Mouse (Mus musculus) layer of hippocampus, adult 2 months (tissue): ENCODE data around the gene Xrra1. TPM values are rescaled to one million over a fixed set of nuclear protein-coding genes. Genes with fewer than 3 reads are reported as not detected.
"Not testable (repeated sequence)": the region's sequence is repeated elsewhere in the genome, so short reads cannot be mapped to it uniquely, and the experiment has no call there.

ENCODE experiments used
- DNase-seq, 2 experiments: peaks; one replicate each; pipeline ENCODE4 v3.0.0; 2022; ENCODE audit warnings: low spot score in 2 of 2
- H3K27ac ChIP-seq: fragments of 200-600 bp; 2 replicates; pipeline ENCODE4 v1.8.1; 2022
- H3K4me3 ChIP-seq: fragments of 200-600 bp; 2 replicates; pipeline ENCODE4 v1.8.1; 2022; ENCODE audit warnings: mild to moderate bottlenecking
- CTCF ChIP-seq: fragments of 200-600 bp; conservative IDR thresholded peaks from 2 replicates; pipeline ENCODE4 v1.8.1; 2022; ENCODE audit warnings: antibody characterized with exemption, mild to moderate bottlenecking, moderate library complexity
- total RNA-seq, 2 experiments: library from RNA; stranded (reverse); gene quantifications; 2 replicates each; pipeline ENCODE4 v1.2.3; 2021

Xrra1 gene
- total RNA-seq, 2 experiments from 2014 or later, result 1.2 to 1.4 TPM

DNA sequence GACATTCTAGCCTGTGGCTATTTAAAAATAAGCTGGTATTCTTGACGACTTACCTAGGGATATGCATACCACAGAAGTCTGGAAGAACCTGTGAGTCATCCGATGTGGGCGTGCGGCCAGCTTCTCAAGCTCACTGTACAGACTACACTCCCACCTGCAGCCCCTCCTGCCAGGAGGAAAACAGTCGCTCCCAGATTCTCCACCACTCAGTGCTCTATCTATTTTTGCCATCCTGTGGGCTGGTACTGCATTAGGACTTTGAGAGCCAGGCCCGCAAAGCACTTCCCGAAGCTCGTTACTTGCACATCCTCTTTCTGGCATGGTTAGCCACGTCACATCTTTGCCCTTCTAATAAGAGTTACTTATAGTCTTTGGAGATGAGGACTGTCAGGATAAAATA is 88.4 kb downstream of the Xrra1 start:
- Histone ChIP-seq H3K27ac (peak overlapping the region; percentile 82), H3K4me3 (no peak overlapping the region)
- TF ChIP-seq CTCF, result no peak
- peak; percentile 55 to 75 for DNase-seq

GRCm38 (mm10) chr7:99953442-99954098 is 94.7 kb downstream of the Xrra1 start:
- no peak for TF ChIP-seq CTCF
- peak overlapping the region; percentile 71 for H3K27ac ChIP-seq
- no peak overlapping the region for H3K4me3 ChIP-seq
- peak; percentile 42 to 63 for DNase-seq

GRCm38 (mm10) chr7:99954212-99954611 is 95.3 kb downstream of the Xrra1 start:
- TF ChIP-seq CTCF, result no peak
- DNase-seq, result no peak
- peak overlapping the region; percentile 71 for H3K27ac ChIP-seq
- no peak overlapping the region for H3K4me3 ChIP-seq

GRCm38 (mm10) chr7:99956095-99956494 is 97.2 kb downstream of the Xrra1 start:
- Histone ChIP-seq H3K4me3 (no peak overlapping the region), H3K27ac (no peak overlapping the region)
- no peak for TF ChIP-seq CTCF
- DNase-seq, result no peak

DNA sequence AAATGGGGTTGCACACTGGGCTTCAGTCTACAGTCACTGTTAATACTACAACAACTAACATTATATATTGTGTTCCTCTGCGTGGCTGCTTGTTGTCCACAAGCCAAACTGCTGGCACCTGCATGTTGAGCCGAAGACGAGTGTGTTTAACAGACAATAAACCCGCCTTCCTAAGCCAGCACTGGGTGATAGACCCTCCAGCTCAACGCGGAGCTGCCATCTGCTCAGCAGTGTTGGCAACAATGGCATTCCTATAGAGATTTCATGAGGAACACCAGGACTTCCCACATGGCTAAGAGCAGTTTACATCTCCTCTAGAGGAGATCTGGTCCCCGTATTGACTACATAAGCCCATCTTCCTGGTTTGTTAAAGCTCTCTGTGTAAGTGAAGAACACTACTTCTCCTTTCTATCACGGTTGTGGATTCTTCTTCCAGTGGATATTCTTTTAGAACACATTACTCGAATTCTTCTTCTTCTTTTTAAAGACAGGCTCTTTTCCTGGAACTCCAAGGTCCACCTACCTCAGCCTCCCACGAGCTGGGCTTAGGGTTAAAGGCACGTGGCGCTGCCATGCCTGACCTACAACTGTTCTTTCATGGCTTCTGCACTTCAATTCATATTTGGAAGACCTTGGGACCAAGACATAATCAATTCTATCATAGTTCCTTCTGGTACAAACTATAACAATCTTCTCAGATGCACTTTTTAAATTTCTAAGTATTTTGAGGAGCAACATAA is 98.5 kb downstream of the Xrra1 start:
- no peak for TF ChIP-seq CTCF
- peak overlapping the region; percentile 40 for H3K27ac ChIP-seq
- no peak for DNase-seq
- no peak overlapping the region for H3K4me3 ChIP-seq

GRCm38 (mm10) chr7:99960571-99960970 is 101.7 kb downstream of the Xrra1 start:
- H3K4me3 ChIP-seq, DNase-seq, H3K27ac ChIP-seq: not testable (repeated sequence)

DNA sequence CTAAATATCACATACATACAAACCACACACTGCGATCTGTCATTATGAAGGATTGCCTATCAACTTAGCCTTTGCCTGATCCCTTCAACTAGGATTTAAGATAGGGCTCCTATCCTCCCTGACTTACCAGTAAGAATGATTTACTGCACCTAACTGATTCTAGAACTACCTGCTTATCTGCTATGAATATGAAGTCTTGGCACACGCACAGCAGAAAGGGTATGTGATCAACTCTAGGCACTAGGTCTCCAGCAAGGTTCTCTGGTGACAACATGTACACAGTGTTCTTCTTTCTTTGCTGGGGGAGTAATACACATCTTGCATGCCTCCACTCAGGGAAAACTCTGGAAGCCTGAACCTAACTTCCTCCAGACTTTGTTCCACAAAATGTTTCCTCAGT is 102.6 kb downstream of the Xrra1 start:
- DNase-seq, result no peak
- TF ChIP-seq CTCF, result no peak
- Histone ChIP-seq H3K27ac (peak overlapping the region; percentile 76), H3K4me3 (no peak overlapping the region)

DNA sequence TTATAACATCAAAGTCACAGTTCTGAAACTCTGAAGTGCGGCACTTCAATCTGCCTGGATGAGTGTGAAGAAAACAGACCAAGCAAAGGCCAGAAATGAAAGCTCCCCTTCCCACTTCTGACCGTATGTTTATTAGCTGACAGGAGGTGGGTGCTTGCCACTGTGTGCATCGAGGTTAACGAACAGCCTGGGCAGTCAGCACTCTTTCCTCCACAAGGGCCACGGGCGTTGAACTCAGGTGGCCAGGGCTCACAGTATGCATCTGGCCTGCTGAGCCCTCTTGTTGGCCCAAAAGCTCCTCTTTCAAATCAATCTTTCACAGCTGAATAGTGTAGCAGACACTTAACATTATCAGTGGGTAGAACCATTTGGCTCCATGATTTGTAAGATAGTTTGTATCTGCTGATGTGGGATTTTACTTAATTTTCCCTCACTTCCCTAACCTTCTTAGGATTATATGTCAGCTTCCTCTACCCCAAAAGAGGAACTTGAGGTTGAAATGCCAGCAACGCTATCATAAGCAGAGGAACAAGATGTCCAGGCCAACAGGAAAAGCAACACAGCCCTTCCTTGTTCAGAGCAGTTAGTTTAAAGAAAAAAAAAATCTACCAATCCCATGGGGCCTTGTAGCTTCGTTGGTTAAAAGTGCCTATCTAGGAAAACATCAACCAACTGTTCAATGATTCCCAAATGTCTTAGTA is 103.8 kb downstream of the Xrra1 start:
- no peak overlapping the region for H3K4me3 ChIP-seq
- peak overlapping the region; percentile 76 for H3K27ac ChIP-seq
- DNase-seq, result no peak
- no peak for TF ChIP-seq CTCF

DNA sequence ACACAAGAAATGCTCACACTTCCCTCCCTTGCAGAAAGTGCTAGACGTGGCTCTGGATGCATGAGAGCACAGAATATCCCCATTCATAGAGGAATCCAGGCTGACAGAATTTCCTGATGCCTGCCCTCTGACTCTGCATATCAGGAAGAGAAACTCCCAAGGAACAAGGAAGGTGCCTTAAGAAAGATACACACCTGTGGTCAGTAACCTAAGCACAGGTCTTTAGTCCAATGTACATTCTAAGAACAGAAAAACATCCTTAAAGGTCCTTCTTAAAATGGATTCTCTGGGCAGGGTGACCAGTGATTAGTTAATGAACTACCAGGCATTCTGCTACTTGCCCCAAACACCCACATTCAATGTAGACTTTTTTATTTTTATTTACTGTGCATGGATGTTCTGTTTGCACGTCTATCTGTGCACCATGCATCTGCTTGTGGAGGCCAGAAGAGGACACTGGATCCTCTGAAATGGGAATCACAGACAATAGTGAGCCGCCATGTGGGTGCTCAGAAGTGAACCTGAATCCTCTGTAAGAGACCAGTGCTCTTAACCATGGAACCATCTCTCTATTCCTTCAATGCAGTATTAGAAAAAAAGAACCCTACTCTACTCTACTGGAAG is 104.4 kb downstream of the Xrra1 start:
- Histone ChIP-seq H3K4me3 (no peak overlapping the region), H3K27ac (peak overlapping the region; percentile 76)
- TF ChIP-seq CTCF, result no peak
- no peak for DNase-seq

GRCm38 (mm10) chr7:99965020-99965841 is 106.3 kb downstream of the Xrra1 start:
- DNase-seq, result peak; percentile 31 to 61
- no peak for TF ChIP-seq CTCF
- no peak overlapping the region for H3K4me3 ChIP-seq
- H3K27ac ChIP-seq, result peak overlapping the region; percentile 90

- no peak overlapping the region for H3K4me3 ChIP-seq
- TF ChIP-seq CTCF, result no peak
- peak overlapping the region; percentile 90 for H3K27ac ChIP-seq
- no peak for DNase-seq
Measured at GRCm38 (mm10) chr7:99966011-99966721, 107.2 kb downstream of the Xrra1 start.

Other genes starting within 250 kb of the Xrra1 start
- gene Tpbgl, start 232.0 kb upstream of the Xrra1 start, total RNA-seq, result 1 to 10 TPM; 4.7 to 5.1 TPM
- gene Slco2b1, start 147.8 kb upstream of the Xrra1 start, total RNA-seq, result 10 to 100 TPM; 11.7 to 13.4 TPM
- gene Olfr520, start 128.8 kb upstream of the Xrra1 start, total RNA-seq, result not detected
- gene Olfr521, start 95.6 kb upstream of the Xrra1 start, total RNA-seq, result not detected
- 1 to 10 TPM; 3.3 to 3.6 TPM for gene Neu3, start 30.7 kb upstream of the Xrra1 start, total RNA-seq
- gene Spcs2, start 4.3 kb downstream of the Xrra1 start, total RNA-seq, result 10 to 100 TPM; 94.6 to 99.4 TPM
- 10 to 100 TPM; 26.6 to 28.2 TPM for gene Rnf169, start 121.3 kb downstream of the Xrra1 start, total RNA-seq
- gene Chrdl2, start 147.1 kb downstream of the Xrra1 start, total RNA-seq, result under 1 TPM; 0.27 to 0.38 TPM